Mouse (Mus musculus) lung, adult 2 months (tissue): Measurements from ENCODE around the gene Akap9. TPM values are rescaled to one million over a fixed set of nuclear protein-coding genes. Genes with fewer than 3 reads are reported as not detected.
"Not testable (repeated sequence)": the region's sequence is repeated elsewhere in the genome, so short reads cannot be mapped to it uniquely, and the experiment has no call there.

ENCODE experiments used
- DNase-seq: peaks from one replicate; pipeline ENCODE4 v3.0.0; 2022
- H3K4me1 ChIP-seq: fragments of 200-500 bp; 2 replicates; pipeline ENCODE4 v1.6.1; 2011; ENCODE audit warnings: low read length; ENCODE audit not compliant: control insufficient read depth, insufficient read depth
- H3K4me3 ChIP-seq: fragments of 200-500 bp; replicated peaks from 2 replicates; pipeline ENCODE3; 2011; ENCODE audit warnings: low read depth, mild to moderate bottlenecking, control low read depth, low read length; ENCODE audit errors: extremely low read depth
- CTCF ChIP-seq: fragments of 200-500 bp; IDR thresholded peaks from 2 replicates; pipeline ENCODE4 v1.5.1; 2011; ENCODE audit warnings: mild to moderate bottlenecking, low read length, control low read depth; ENCODE audit not compliant: insufficient read depth
- POLR2A ChIP-seq: fragments of 200-500 bp; IDR thresholded peaks from 2 replicates; pipeline ENCODE4 v1.6.1; 2011; ENCODE audit warnings: low read depth, mild to moderate bottlenecking, control low read depth, low read length, borderline replicate concordance; ENCODE audit errors: extremely low read depth
- WGBS: fragments of 180-500 bp; shearing (Covaris S2); methylation state at CpG from one replicate; pipeline ENCODE4 v1.1.7; 2018; 5-methylcytosine and 5-hydroxymethylcytosine counted together
- polyA plus RNA-seq: library from polyadenylated mRNA; depleted of rRNA; stranded (reverse); fragments of >200 nt; gene quantifications from 2 replicates; pipeline ENCODE4 v1.2.3, GENCODE M21; 2012

The Akap9 gene
- polyA plus RNA-seq, 1 experiment: 6.9 TPM

DNA sequence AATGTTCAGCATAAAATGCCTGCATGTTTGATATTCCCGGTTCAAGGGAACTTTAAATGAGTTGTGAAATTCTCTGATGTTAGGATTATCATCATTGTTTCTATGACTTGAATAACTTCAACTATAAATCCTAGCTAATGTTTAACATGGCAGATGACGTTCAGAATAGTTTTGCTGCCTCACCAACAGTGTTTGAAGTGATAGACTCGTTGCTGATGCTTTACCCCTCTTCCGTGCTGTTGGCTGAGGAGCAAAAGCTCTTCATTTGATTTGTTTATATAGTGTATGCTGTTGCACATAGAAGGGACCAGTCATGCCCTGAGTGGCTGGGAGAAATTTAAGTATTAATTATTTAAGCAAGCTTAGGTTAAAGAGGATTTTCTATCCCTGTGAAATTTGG is 96.9 kb downstream of the Akap9 start:
- H3K4me3 ChIP-seq: no peak overlapping the region
- 38% methylated on average over 4 of the region's 4 CpGs for WGBS
- no peak for DNase-seq
- no peak for TF ChIP-seq CTCF
- no peak for TF ChIP-seq POLR2A
- peaks cover 4% of the 10 kb centered on the region; the same call in 1 of the 2 replicates for H3K4me1 ChIP-seq

DNA sequence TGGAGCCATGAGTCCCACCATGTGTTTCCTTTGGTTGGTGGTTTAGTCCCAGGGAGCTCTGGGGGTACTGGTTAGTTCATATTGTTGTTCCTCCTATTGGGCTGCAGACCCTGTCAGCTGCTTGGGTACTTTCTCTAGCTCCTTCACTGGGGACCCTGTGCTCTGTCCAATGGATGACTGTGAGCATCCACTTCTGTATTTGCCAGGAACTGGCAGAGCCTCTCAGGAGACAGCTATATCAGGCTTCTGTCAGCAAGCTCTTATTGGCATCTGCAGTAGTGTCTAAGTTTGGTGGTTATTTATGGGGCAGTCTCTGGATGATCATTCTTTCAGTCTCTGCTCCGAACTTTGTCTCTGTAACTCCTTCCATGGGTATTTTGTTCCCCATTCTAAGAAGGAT is 98.5 kb downstream of the Akap9 start:
- H3K4me1 ChIP-seq, DNase-seq, H3K4me3 ChIP-seq: not testable (repeated sequence)
- WGBS: 95% methylated on average over 1 of the region's 1 CpGs

DNA sequence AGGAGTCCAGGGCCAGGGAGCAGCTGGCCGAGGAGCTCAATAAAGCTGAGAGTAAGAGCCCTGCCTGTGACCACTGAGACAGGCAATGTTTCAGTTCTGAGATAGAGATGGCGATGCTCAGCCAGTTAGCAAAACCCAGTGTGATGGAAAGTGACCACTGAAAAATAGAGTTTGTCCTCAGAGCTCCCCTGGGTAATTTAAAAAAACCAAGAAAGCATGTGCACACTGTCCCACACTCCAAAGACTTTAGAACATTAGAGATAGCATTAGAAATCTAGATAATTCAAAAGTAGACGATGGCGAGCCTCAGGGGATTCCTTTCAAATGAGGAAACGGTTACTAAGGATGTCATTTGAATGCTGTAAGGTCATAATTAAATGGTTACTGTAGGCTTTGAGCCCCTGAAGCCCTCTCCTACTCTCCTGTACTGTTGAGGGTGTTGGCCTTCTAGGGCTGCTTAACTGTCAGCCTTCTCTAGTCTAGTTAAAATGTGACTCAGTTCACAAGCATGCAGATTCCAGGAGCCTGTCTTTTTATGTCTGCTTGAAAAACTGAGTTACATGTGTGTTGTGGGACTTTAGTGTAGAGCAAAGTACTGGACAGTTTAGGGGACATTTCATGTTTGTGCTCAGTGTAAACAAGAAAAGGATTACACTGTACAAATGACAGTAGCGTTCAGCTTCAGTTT is 100.8 kb downstream of the Akap9 start:
- no peak for DNase-seq
- TF ChIP-seq POLR2A (no peak), CTCF (no peak)
- no peaks in the 10 kb centered on the region; the same call in 1 of the 2 replicates for H3K4me1 ChIP-seq
- no peak overlapping the region for H3K4me3 ChIP-seq
- WGBS: 94% methylated on average over 6 of the region's 6 CpGs

DNA sequence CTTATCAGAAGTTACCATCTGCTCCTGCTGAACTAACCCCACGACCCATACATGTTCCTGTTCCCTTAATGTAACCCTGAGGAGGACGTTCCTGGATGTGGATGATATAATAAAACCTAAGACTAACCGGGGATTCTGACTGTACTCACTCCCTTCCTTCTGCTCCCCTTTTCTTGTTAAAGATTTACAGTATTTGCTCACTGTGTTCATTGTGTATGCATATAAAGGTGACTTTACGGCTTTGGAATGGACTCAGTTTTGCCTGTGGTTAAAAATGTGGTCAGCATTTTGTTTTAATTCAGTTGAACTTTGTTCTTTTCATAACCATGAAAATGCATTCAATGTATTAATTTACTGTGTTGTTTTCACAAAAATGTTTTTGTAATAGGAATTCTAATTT is 104.0 kb downstream of the Akap9 start:
- TF ChIP-seq CTCF (no peak), POLR2A (no peak)
- no peaks in the 10 kb centered on the region for H3K4me1 ChIP-seq
- WGBS: 72% methylated on average over 4 of the region's 4 CpGs
- no peak overlapping the region for H3K4me3 ChIP-seq
- DNase-seq: no peak

DNA sequence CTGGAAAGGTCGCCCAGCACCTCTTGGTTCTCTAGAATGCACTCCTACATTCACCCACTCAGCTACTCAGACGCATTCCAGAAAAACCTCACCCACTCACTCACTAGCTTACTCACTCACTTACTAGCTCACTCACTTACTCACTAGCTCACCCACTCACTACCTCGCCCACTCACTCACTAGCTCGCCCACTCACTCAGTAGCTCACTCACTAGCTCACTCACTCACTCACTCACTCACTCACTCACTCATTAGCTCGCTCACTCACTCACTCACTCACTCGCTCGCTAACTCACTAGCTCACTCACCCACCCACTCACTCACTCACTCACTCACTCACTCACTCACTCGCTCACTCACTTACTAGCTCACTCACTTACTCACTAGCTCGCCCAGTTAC is 108.8 kb downstream of the Akap9 start:
- WGBS: 98% methylated on average over 9 of the region's 9 CpGs
- Histone ChIP-seq H3K4me3 (no peak overlapping the region), H3K4me1 (no peaks in the 10 kb centered on the region)
- TF ChIP-seq POLR2A (no peak), CTCF (no peak)
- DNase-seq: no peak

DNA sequence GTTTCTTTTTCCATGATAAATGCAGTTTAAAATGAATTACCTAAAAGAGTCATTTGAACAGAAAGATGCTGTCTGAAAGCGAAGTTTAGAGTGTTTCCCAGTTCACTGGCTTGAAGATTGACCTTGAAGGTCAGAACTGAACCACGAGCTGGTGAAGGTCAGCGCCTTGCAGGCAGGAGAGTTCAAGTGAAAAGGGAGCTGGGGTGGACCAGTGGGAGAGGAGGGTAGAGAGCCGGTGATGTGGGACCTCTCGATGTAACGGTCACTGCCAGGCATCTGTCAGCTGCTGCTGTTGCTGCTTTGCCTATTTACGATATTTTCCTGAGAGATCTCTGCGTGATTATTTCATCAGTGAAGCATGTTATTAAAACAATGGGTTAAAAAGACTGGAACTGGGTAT is 111.5 kb downstream of the Akap9 start:
- H3K4me3 ChIP-seq: no peak overlapping the region
- no peak for DNase-seq
- no peaks in the 10 kb centered on the region for H3K4me1 ChIP-seq
- TF ChIP-seq POLR2A (no peak), CTCF (no peak)
- WGBS: 91% methylated on average over 8 of the region's 8 CpGs

DNA sequence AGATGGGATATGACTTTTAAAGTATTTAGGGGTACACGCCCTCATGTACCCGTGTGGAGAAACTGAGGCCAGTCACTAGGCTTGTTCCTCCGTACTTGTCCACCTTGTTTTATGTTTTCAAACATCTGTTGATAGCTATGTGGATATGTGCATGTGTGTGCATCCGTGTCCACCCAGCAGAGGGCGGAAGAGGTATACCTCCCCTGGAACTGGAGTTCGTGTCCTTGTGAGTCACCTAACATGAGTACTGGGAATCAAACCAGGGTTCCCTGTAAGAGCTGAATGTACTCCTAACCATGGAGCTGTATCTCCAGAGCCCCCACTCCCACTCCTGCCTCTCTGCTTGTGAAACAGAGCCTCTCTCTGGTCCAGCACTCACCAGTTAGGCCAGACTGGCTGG is 112.5 kb downstream of the Akap9 start:
- TF ChIP-seq POLR2A (no peak), CTCF (peak; percentile 33; the same call in 1 of the 2 replicates)
- 94% methylated on average over 6 of the region's 6 CpGs for WGBS
- Histone ChIP-seq H3K4me3 (no peak overlapping the region), H3K4me1 (no peaks in the 10 kb centered on the region)
- no peak for DNase-seq

DNA sequence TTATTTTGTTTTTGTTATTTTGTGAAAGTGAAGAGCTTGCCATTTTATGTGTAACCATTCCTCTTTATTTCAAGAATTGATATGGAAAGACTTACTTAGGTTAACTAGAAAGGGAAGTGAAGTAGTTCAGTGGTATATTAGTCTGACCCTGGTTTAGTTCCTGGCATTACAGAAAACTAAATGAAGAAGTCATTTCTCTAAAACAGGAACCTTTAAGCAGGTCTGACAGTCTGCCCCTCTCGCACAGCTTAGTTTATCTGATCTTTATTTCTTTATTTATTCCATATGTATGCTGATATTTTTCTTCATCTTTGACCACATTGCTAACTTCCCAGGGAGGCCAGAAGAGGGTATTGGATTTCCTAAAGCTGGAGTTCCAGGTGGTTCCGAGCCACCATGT is 113.1 kb downstream of the Akap9 start:
- 93% methylated on average over 2 of the region's 2 CpGs for WGBS
- no peak for DNase-seq
- Histone ChIP-seq H3K4me1 (no peaks in the 10 kb centered on the region), H3K4me3 (no peak overlapping the region)
- TF ChIP-seq POLR2A (no peak), CTCF (no peak)

DNA sequence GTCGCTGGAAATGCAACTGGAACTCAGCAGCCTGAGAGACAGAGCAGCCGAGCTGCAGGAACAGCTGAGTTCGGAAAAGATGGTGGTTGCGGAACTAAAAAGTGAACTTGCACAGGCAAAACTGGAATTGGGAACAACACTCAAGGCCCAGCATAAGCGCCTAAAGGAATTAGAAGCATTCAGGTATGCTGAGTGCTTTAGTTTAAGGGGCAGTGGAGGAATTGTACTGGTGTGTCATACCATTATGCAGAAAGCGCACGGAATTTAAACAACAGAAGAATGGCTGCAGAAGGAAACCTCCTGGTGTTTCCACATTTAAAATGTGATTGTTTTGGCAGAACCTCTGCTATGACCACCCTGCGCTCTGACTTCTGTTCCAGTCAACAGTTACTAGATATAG is 132.5 kb downstream of the Akap9 start:
- no peak overlapping the region for H3K4me3 ChIP-seq
- 90% methylated on average over 8 of the region's 8 CpGs for WGBS
- DNase-seq: no peak
- no peak for TF ChIP-seq CTCF
- no peak for TF ChIP-seq POLR2A
- no peaks in the 10 kb centered on the region for H3K4me1 ChIP-seq

DNA sequence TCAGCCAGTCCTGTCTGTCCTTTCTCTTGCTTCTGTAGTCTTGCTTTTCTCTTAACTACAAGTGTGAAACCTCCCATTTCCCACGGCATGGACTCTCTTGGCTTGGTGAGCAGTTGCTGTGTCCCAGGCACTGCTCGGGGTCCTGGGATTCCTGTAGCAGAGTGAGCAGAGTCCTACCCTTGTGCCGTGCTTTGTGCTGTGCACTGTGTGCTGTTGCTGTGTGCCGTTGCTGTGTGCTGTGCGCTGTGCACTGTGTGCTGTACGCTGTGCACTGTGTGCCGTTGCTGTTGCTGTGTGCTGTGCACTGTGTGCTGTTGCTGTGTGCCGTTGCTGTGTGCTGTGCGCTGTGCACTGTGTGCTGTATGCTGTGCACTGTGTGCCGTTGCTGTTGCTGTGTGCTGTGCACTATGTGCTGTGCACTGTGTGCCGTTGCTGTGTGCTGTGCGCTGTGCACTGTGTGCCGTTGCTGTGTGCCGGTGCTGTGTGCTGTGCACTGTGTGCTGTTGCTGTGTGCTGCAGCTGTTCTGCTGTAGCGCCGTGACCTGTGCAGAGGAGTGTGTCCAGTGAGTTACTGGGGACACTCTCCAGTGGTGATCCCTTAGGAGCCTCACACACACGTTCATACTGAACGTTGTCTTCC is 138.7 kb downstream of the Akap9 start:
- WGBS: 87% methylated on average over 18 of the region's 18 CpGs

More for the DNA sequence above, 138.7 kb downstream of the Akap9 start:
- Histone ChIP-seq H3K4me3 (no peak overlapping the region), H3K4me1 (peaks cover 3% of the 10 kb centered on the region; the same call in 1 of the 2 replicates)
- no peak for DNase-seq
- TF ChIP-seq CTCF (no peak), POLR2A (no peak)
